Mouse (Mus musculus) liver, postnatal 0 days (tissue): ENCODE results near the gene Nox1. TPM values are rescaled to one million over a fixed set of nuclear protein-coding genes. Genes with fewer than 3 reads are reported as not detected.

Source experiments
- ATAC-seq: fragments of 200-750 bp; cut with Nextera tagmentation; 2 replicates; pipeline ENCODE4 v1.8.0; 2017; ENCODE audit warnings: mild to moderate bottlenecking, moderate library complexity
- DNase-seq: peaks from one replicate; pipeline ENCODE4 v3.0.0-alpha.2; 2016
- H3K27ac ChIP-seq: fragments of 300-500 bp; sonication (generic); 2 replicates; pipeline ENCODE4 v1.5.1; 2014; ENCODE audit warnings: antibody characterized with exemption, moderate library complexity, mild to moderate bottlenecking, low read depth
- H3K27me3 ChIP-seq: fragments of 300-500 bp; sonication (generic); 2 replicates; pipeline ENCODE4 v1.6.1; 2014; ENCODE audit warnings: low read length, control low read depth, mixed read lengths; ENCODE audit not compliant: insufficient read depth
- H3K36me3 ChIP-seq: fragments of 300-500 bp; sonication (generic); replicated peaks from 2 replicates; pipeline ENCODE4 v1.6.1; 2014; ENCODE audit warnings: mild to moderate bottlenecking, control low read depth, low read length, moderate library complexity, mixed read lengths; ENCODE audit not compliant: insufficient read depth
- H3K4me1 ChIP-seq: fragments of 300-500 bp; sonication (generic); 2 replicates; pipeline ENCODE4 v1.6.1; 2014; ENCODE audit warnings: antibody characterized with exemption, mild to moderate bottlenecking, control low read depth; ENCODE audit not compliant: insufficient read depth
- H3K4me2 ChIP-seq: fragments of 300-500 bp; sonication (generic); 2 replicates; pipeline ENCODE4 v1.6.1; 2014; ENCODE audit warnings: low read depth, mild to moderate bottlenecking, low read length, moderate library complexity, mixed read lengths
- H3K4me3 ChIP-seq: fragments of 300-500 bp; sonication (generic); 2 replicates; pipeline ENCODE4 v1.5.1; 2014; ENCODE audit warnings: low read depth, low read length
- H3K9ac ChIP-seq: fragments of 300-500 bp; sonication (generic); replicated peaks from 2 replicates; pipeline ENCODE4 v1.6.1; 2014; ENCODE audit warnings: mild to moderate bottlenecking, moderate library complexity
- H3K9me3 ChIP-seq: fragments of 300-500 bp; sonication (generic); 2 replicates; pipeline ENCODE4 v1.6.1; 2016; ENCODE audit warnings: mild to moderate bottlenecking, control low read depth, low read length, mixed read lengths
- CTCF ChIP-seq: sonication (generic); IDR thresholded peaks from 2 replicates; pipeline ENCODE4 v1.5.1; 2016; ENCODE audit warnings: antibody characterized with exemption, low read depth
- EP300 ChIP-seq: IDR thresholded peaks from 2 replicates; pipeline ENCODE4 v1.6.1; 2016; ENCODE audit warnings: antibody characterized with exemption, low read depth, mild to moderate bottlenecking
- WGBS: fragments of 180-500 bp; shearing (Covaris S2); extraction: QIAGEN DNeasy Blood & Tissue Kit; methylation state at CpG from one replicate; pipeline ENCODE4 v1.1.7; 2014; ENCODE audit not compliant: insufficient replicate concordance; 5-methylcytosine and 5-hydroxymethylcytosine counted together
- polyA plus RNA-seq: library from polyadenylated mRNA; unstranded; fragments of >200 nt; fragmentation: Nextera tagmentation; extraction: Ambion mirVana; gene quantifications from 2 replicates; pipeline ENCODE4 v1.2.1, GENCODE M21; 2015

The Nox1 gene
- polyA plus RNA-seq, result 0.13 TPM in 1 of 2 replicates, not detected in the other

- no peak within 1 kb of the TSS for H3K4me2 ChIP-seq
- H3K27ac ChIP-seq, result no peak within 1 kb of the TSS
- DNase-seq (no peak), ATAC-seq (no peak)
- H3K9me3 ChIP-seq, result no peaks in the 10 kb centered on the region
- H3K36me3 ChIP-seq, result peaks cover 6% of the 10 kb centered on the region
- no peak for TF ChIP-seq EP300
- no peak for TF ChIP-seq CTCF
- H3K4me1 ChIP-seq, result no peaks in the 10 kb centered on the region
- H3K4me3 ChIP-seq, result no peak within 1 kb of the TSS
- no peak within 1 kb of the TSS for H3K9ac ChIP-seq
- 84% methylated on average over 3 of the region's 4 CpGs for WGBS
- no peaks in the 10 kb centered on the region for H3K27me3 ChIP-seq
Observed at GRCm38 (mm10) chrX:134221856-134222255, at the start of gene Nox1. TSS of gene Nox1 (minus strand) at chrX:134221956.

DNA sequence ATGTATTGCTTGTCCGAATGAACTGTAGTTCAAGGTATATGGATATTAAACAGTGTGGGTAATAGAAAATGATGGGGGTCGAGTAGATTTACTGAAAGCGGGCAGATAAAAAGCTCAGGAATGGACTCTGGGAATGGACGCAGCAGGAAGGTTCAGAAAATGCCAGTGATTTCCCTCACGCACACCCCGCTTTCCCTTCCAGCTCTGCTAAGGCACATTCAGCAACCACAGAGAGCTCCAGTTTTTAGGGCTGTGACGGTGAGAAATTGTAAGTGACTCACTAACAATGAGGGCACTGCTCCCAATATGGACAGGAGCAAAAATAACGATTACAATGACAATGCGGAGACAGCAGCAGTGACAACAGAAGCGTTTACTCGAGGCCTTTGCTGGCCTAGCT, 40.4 kb upstream of the Nox1 start:
- TF ChIP-seq EP300 (no peak), CTCF (no peak)
- WGBS, result 81% methylated on average over 11 of the region's 11 CpGs
- Histone ChIP-seq H3K27ac (no peak overlapping the region), H3K9me3 (no peaks in the 10 kb centered on the region), H3K9ac (no peak overlapping the region), H3K4me3 (no peak overlapping the region), H3K36me3 (0 out of 2 replicates have a peak, but pooled peaks cover 11% of the 10 kb centered on the region), H3K27me3 (no peaks in the 10 kb centered on the region), H3K4me2 (no peak overlapping the region), H3K4me1 (no peaks in the 10 kb centered on the region)
- DNase-seq (no peak), ATAC-seq (no peak)

DNA sequence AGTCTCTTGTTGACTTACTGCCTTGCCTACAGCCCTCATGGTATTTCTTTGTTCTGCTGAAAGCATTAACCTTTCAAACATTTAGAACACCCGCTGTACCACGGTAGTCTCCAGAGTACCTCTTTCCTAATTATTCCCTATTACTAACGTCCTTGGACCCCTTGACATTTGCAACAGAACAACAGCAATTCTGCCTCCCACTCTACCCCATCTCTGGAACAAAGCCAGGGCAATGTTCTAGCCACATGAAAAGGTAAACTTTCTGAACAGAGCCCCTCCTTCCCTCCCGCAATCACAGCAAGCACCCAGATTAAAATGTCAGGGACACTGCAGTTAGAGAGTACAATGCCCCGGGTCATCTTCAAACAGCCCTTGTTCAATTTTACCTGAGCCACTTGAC, 39.4 kb upstream of the Nox1 start:
- Histone ChIP-seq H3K9ac (no peak overlapping the region), H3K9me3 (no peaks in the 10 kb centered on the region), H3K27ac (no peak overlapping the region), H3K4me3 (no peak overlapping the region), H3K36me3 (0 out of 2 replicates have a peak, but pooled peaks cover 11% of the 10 kb centered on the region), H3K4me1 (no peaks in the 10 kb centered on the region), H3K27me3 (no peaks in the 10 kb centered on the region), H3K4me2 (no peak overlapping the region)
- ATAC-seq, result no peak
- TF ChIP-seq EP300, result no peak
- TF ChIP-seq CTCF, result no peak
- DNase-seq, result no peak
- 77% methylated on average over 5 of the region's 5 CpGs for WGBS

DNA sequence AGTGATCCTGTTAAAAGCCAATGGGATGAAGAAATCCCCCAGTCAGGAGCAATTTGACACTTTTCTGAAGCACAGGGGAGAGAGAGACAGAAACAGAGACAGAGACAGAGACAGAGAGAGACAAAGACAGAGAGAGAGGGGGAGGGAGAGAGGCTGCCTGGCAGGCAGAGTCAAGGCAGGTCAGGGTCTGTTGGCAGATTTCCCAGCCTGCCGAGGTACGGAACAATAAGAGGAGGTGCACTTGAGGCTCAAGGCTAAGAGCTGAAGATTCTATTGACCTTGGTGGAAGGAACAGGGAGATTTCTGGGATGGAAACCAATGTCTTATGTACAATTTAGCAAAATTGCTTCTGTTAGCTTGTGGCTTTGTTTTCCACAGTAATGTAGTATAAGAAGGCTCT, 26.4 kb upstream of the Nox1 start:
- no peak for TF ChIP-seq EP300
- no peak for TF ChIP-seq CTCF
- 79% methylated on average over 2 of the region's 2 CpGs for WGBS

GRCm38 (mm10) chrX:134245946-134246345, 24.2 kb upstream of the Nox1 start:
- Histone ChIP-seq H3K4me1 (no peaks in the 10 kb centered on the region), H3K4me3 (no peak overlapping the region), H3K9me3 (no peaks in the 10 kb centered on the region), H3K9ac (no peak overlapping the region), H3K4me2 (no peak overlapping the region), H3K27ac (no peak overlapping the region), H3K27me3 (no peaks in the 10 kb centered on the region), H3K36me3 (0 out of 2 replicates have a peak, but pooled peaks cover 4% of the 10 kb centered on the region)
- ATAC-seq (no peak), DNase-seq (no peak)
- 84% methylated on average over 10 of the region's 10 CpGs for WGBS
- TF ChIP-seq CTCF, result no peak
- TF ChIP-seq EP300, result no peak

More for the DNA sequence above, 26.4 kb upstream of the Nox1 start:
- H3K9me3 ChIP-seq, result no peaks in the 10 kb centered on the region
- H3K4me2 ChIP-seq, result no peak overlapping the region
- DNase-seq, result no peak
- H3K27me3 ChIP-seq, result no peaks in the 10 kb centered on the region
- H3K36me3 ChIP-seq, result no peaks in the 10 kb centered on the region
- no peak overlapping the region for H3K4me3 ChIP-seq
- H3K9ac ChIP-seq, result no peak overlapping the region
- no peak for ATAC-seq
- no peaks in the 10 kb centered on the region for H3K4me1 ChIP-seq
- H3K27ac ChIP-seq, result no peak overlapping the region

DNA sequence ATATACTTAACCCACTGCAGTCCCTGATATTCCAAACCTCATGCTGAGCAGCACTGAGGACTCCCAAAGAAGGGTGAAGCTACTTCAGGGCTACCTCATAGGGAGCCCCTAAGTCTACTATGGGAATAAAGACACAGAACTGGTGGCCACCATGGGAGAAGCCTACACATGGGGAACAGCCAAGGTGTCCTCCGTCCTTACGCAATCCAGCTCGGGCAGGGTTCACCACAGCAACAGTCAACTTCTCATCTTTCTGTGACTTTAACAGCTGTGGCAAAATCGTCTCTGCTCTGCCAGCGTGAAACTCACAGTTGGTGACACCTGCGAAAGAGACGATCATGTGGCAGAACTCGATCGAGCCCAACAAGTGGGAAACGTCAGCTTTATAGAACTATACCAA, 16.5 kb upstream of the Nox1 start:
- TF ChIP-seq CTCF, result no peak
- no peak for TF ChIP-seq EP300
- peaks cover 13% of the 10 kb centered on the region for H3K36me3 ChIP-seq
- no peaks in the 10 kb centered on the region for H3K27me3 ChIP-seq
- no peak overlapping the region for H3K9ac ChIP-seq
- H3K27ac ChIP-seq, result no peak overlapping the region
- H3K4me2 ChIP-seq, result no peak overlapping the region
- no peak overlapping the region for H3K4me3 ChIP-seq
- DNase-seq (no peak), ATAC-seq (no peak)
- 85% methylated on average over 10 of the region's 10 CpGs for WGBS
- H3K4me1 ChIP-seq, result no peaks in the 10 kb centered on the region
- no peaks in the 10 kb centered on the region for H3K9me3 ChIP-seq

GRCm38 (mm10) chrX:134233048-134233447, 11.3 kb upstream of the Nox1 start:
- DNase-seq, result no peak
- 67% methylated on average over 1 of the region's 1 CpGs for WGBS
- TF ChIP-seq CTCF, result no peak
- TF ChIP-seq EP300, result no peak
- no peak overlapping the region for H3K9ac ChIP-seq
- no peak overlapping the region for H3K27ac ChIP-seq
- no peak for ATAC-seq
- no peak overlapping the region for H3K4me2 ChIP-seq
- H3K27me3 ChIP-seq, result no peaks in the 10 kb centered on the region
- H3K4me3 ChIP-seq, result no peak overlapping the region
- H3K36me3 ChIP-seq, result 0 out of 2 replicates have a peak, but pooled peaks cover 1% of the 10 kb centered on the region
- no peaks in the 10 kb centered on the region for H3K9me3 ChIP-seq
- H3K4me1 ChIP-seq, result no peaks in the 10 kb centered on the region
